Mouse (Mus musculus): ENCODE data around the gene Rpl10a.

DNA sequence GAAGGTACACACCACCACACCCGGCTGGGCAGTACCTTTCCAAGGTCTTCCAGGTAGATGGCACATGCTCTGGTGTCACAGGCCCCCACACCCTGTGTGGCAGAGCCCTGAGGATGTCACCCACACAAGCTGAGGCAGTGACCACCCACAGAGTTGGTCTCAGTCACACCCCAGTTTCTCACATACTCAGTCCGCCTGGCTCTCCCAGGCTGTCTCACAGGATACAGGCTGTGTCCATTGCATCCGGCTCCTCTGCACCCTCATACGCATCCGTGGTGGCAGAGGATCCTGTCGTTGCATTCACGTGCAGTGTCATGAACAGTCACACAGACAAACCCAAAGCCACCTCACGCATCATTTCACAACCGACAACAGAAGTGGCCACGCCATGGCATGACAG, 19.1 kb downstream of the Rpl10a start:
- no peak for TF ChIP-seq CTCF (IDR thresholded peaks at IDR 0.05; ENCODE audit: low read depth, low read length)
- no peak for TF ChIP-seq POLR2A (IDR thresholded peaks at IDR 0.05; ENCODE audit: borderline replicate concordance, low read depth, low read length)
